ENCODE assay signal across 8 mouse cellular contexts in the genomic region with DNA sequence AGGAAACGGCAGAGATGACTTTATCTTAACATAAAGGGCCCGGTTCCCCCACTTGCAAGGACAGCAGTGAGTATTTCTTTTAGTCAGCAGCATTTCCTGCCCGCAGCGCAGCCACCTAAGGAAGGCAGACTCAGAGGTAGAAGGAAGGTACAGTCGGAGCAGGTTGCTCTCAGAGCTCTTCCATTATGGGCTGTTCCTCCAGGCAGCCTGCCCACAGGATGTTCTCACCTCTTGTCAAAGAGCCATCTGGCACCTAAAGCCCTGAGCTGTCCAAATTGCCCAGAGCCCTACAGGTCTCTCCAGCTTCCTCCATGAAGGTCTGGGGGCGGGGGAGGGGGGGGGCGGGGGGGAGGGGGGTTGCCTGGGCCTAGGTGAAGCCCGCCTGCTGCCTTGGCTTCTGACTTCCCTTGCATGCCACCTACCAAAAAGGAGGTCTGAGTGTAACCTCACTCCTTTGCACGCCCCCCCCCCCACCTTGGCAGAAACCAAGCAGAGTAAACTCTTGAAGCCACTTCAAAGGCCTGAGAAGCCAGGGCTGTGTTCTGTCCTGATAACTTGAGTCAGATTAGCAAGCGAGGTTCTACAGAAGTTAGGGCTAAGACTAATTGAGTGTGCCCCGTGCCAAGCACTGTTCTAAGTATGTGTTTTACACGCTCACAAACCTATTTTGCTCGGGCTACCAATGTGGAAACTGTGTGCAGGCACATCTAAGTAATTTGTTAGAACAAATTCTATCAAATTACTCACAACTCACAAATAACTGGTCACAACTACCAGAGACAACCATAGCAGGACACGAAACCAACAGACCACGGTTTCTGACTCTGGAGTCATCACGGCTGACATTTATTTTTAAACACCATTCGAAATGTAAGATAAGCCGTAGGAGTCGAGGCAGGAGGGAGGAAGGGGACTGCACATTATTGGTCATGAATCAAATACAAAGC. TPM values are rescaled to one million over a fixed set of nuclear protein-coding genes. Genes with fewer than 3 reads are reported as not detected.
DNase-seq lines count a peak whose midpoint lies in the region; ATAC-seq lines count a peak whose summit lies in the region.

No protein-coding gene starts in this region.

- peak; percentile 3 to 13 for DNase-seq in spleen, adult 18-20 months
- DNase-seq in spleen, adult 12 weeks (ENCODE audit: low spot score): no peak
- DNase-seq in cerebellum, postnatal 25 days: peak; percentile 94 to 95
- DNase-seq in left cerebral cortex, postnatal 25 days (ENCODE audit: low spot score in 2 of 2): no peak
- no peak for DNase-seq in embryo, embryonic 9.5 days (ENCODE audit: extremely low spot score)
- no peak for DNase-seq in frontal cortex, postnatal 25 days (ENCODE audit: low spot score in 2 of 2)

- intact Hi-C loops in left cerebral cortex, postnatal 25 days (cut with DNase I): loop anchor here (5.0 kb wide), 1 partner anchor 49 kb away; no protein-coding TSS in a partner anchor

- peak; percentile 41 to 44 for ATAC-seq in hematopoietic stem cell, adult 5-6 weeks (replicated peaks in 1 of 2; ENCODE audit: insufficient read depth in 1 of 2, low FRiP score in 2 of 2, low TSS enrichment in 1 of 2, low read depth in 1 of 2, poor library complexity in 2 of 2, severe bottlenecking in 2 of 2)
- ATAC-seq in neutrophil, adult 5-6 weeks (ENCODE audit: extremely low read depth, insufficient number of reproducible peaks, low FRiP score, poor library complexity, severe bottlenecking): peak; percentile 24; the same call in 1 of the 2 replicates

RNA-seq across cellular contexts. Expression of a gene that starts 5.7 kb away (rescaled TPM):
- 9.1 and 11.0 TPM in 2 replicates for total RNA-seq in hematopoietic stem cell, adult 5-6 weeks (2017)
- 2.8 and 3.6 TPM in 2 replicates for total RNA-seq in neutrophil, adult 5-6 weeks (2017)
- 10 to 100 TPM; 67.1 to 72.0 TPM for total RNA-seq in left cerebral cortex, postnatal 25 days (2021)

Comparison
In these comparisons a context has a peak if more than half of its experiments do, and no peak if none do; other contexts are left out.
1. DNase-seq: peak in spleen, adult 18-20 months (2 of 2) and cerebellum, postnatal 25 days (2 of 2); none in spleen, adult 12 weeks (single experiment), left cerebral cortex, postnatal 25 days (0 of 2), embryo, embryonic 9.5 days (single experiment) and frontal cortex, postnatal 25 days (0 of 2).